Mouse (Mus musculus) MEL (cell line): ENCODE data around the gene Arid5a. TPM values are rescaled to one million over a fixed set of nuclear protein-coding genes. Genes with fewer than 3 reads are reported as not detected.

Experiments used
- DNase-seq: peaks from one replicate; pipeline ENCODE4 v3.0.0; 2011; ENCODE audit warnings: low read depth, low spot score
- H3K27ac ChIP-seq: 2 replicates; pipeline ENCODE4 v1.5.1; 2012; ENCODE audit warnings: low read depth, mild to moderate bottlenecking, control low read depth, low read length, moderate library complexity; ENCODE audit not compliant: control insufficient read depth
- H3K27me3 ChIP-seq, 2 experiments: fragments of 150-350 bp in 1 of 2; sonication (generic) in 1 of 2; 2 replicates each; pipeline ENCODE4 v1.6.1; 2012; ENCODE audit warnings: low read length in 2 of 2, mild to moderate bottlenecking in 2 of 2, improper control_type of control experiment in 1 of 2, moderate library complexity in 1 of 2; ENCODE audit not compliant: insufficient read depth in 2 of 2, control insufficient read depth in 1 of 2
- H3K36me3 ChIP-seq, 2 experiments: 2 replicates each; pipeline ENCODE4 v1.6.1; 2012 to 2014; ENCODE audit warnings: low read length in 2 of 2, improper control_type of control experiment in 1 of 2, inconsistent platforms in 1 of 2, mild to moderate bottlenecking in 1 of 2; ENCODE audit not compliant: insufficient read depth in 2 of 2, control insufficient read depth in 1 of 2
- H3K4me1 ChIP-seq, 2 experiments: fragments of 150-350 bp in 1 of 2; sonication (generic) in 1 of 2; 2 replicates each; pipeline ENCODE4 v1.6.1; 2012; ENCODE audit warnings: low read length in 2 of 2, improper control_type of control experiment in 1 of 2, mild to moderate bottlenecking in 1 of 2; ENCODE audit not compliant: insufficient read depth in 2 of 2, control insufficient read depth in 1 of 2
- H3K4me3 ChIP-seq, 2 experiments: fragments of 150-350 bp in 1 of 2; sonication (generic) in 1 of 2; 2 replicates each; pipeline ENCODE4 v1.5.1; 2012; ENCODE audit warnings: low read depth in 2 of 2, low read length in 2 of 2, mild to moderate bottlenecking in 2 of 2, moderate library complexity in 2 of 2, control low read depth in 1 of 2, improper control_type of control experiment in 1 of 2; ENCODE audit not compliant: control insufficient read depth in 1 of 2, insufficient read depth in 1 of 2
- H3K79me2 ChIP-seq: 2 replicates; pipeline ENCODE4 v1.6.1; 2012; ENCODE audit warnings: mild to moderate bottlenecking, low read length, moderate library complexity; ENCODE audit not compliant: control insufficient read depth, poor library complexity, insufficient read depth
- H3K9ac ChIP-seq: 2 replicates; pipeline ENCODE4 v1.6.1; 2012; ENCODE audit warnings: low read depth, mild to moderate bottlenecking, control low read depth, low read length, moderate library complexity; ENCODE audit not compliant: control insufficient read depth, poor library complexity, severe bottlenecking
- H3K9me3 ChIP-seq: fragments of 150-350 bp; sonication (generic); replicated peaks from 2 replicates; pipeline ENCODE4 v1.6.1; 2012; ENCODE audit warnings: mild to moderate bottlenecking, low read length, improper control_type of control experiment, moderate library complexity; ENCODE audit not compliant: insufficient read depth
- BHLHE40 ChIP-seq: IDR thresholded peaks from 2 replicates; pipeline ENCODE4 v1.6.1; 2012; ENCODE audit warnings: low read depth, mild to moderate bottlenecking, inconsistent platforms, low read length, improper control_type of control experiment, borderline replicate concordance
- CTCF ChIP-seq, 3 experiments: IDR thresholded peaks in 2 of 3; conservative IDR thresholded peaks in 1 of 3; 2 replicates each; pipeline ENCODE4 v1.5.1; 2011 to 2012; ENCODE audit warnings: low read length in 3 of 3, low read depth in 2 of 3, mild to moderate bottlenecking in 2 of 3, improper control_type of control experiment in 1 of 3, inconsistent platforms in 1 of 3, mixed read lengths in 1 of 3, moderate library complexity in 1 of 3; ENCODE audit not compliant: control insufficient read depth in 1 of 3, insufficient read depth in 1 of 3, poor library complexity in 1 of 3, severe bottlenecking in 1 of 3
- EP300 ChIP-seq, 2 experiments: IDR thresholded peaks; 2 replicates each; pipeline ENCODE4 v1.6.1; 2011; ENCODE audit warnings: improper control_type of control experiment in 2 of 2, low read length in 2 of 2, low read depth in 1 of 2, mild to moderate bottlenecking in 1 of 2
- GATA1 ChIP-seq: IDR thresholded peaks from 2 replicates; pipeline ENCODE4 v1.6.1; 2011; ENCODE audit warnings: low read depth, low read length, improper control_type of control experiment
- MYC ChIP-seq: IDR thresholded peaks from 2 replicates; pipeline ENCODE4 v1.6.1; 2011; ENCODE audit warnings: low read depth, mild to moderate bottlenecking, low read length, improper control_type of control experiment, moderate library complexity
- NRF1 ChIP-seq: IDR thresholded peaks from 2 replicates; pipeline ENCODE4 v1.6.1; 2014; ENCODE audit warnings: low read depth, mild to moderate bottlenecking, inconsistent platforms, low read length, improper control_type of control experiment, moderate library complexity; ENCODE audit not compliant: poor library complexity, insufficient read depth, severe bottlenecking
- RCOR1 ChIP-seq: IDR thresholded peaks from 2 replicates; pipeline ENCODE4 v1.6.1; 2012; ENCODE audit warnings: low read depth, mild to moderate bottlenecking, inconsistent platforms, low read length, improper control_type of control experiment
- SIN3A ChIP-seq: IDR thresholded peaks from 2 replicates; pipeline ENCODE4 v1.6.1; 2012; ENCODE audit warnings: low read length, improper control_type of control experiment, inconsistent platforms
- SMC3 ChIP-seq: IDR thresholded peaks from 2 replicates; pipeline ENCODE4 v1.6.1; 2011; ENCODE audit warnings: low read depth, low read length, improper control_type of control experiment
- TAL1 ChIP-seq: IDR thresholded peaks from 2 replicates; pipeline ENCODE4 v1.6.1; 2012; ENCODE audit warnings: mild to moderate bottlenecking, inconsistent platforms, low read length, moderate library complexity, mixed read lengths
- TCF12 ChIP-seq: IDR thresholded peaks from 2 replicates; pipeline ENCODE4 v1.6.1; 2014; ENCODE audit warnings: low read depth, mild to moderate bottlenecking, inconsistent platforms, low read length, improper control_type of control experiment, moderate library complexity
- ZMIZ1 ChIP-seq: IDR thresholded peaks from 2 replicates; pipeline ENCODE4 v1.6.1; 2012; ENCODE audit warnings: low read depth, mild to moderate bottlenecking, inconsistent platforms, low read length, improper control_type of control experiment, moderate library complexity
- polyA plus RNA-seq, 2 experiments: library from polyadenylated mRNA; stranded (reverse) in 1 of 2; unstranded in 1 of 2; fragments of >175 nt in 1 of 2; fragments of >200 nt in 1 of 2; gene quantifications; 2 replicates each; pipeline versions ENCODE4 v1.2.1 to v1.2.4; 2012; ENCODE audit warnings: low replicate concordance in 2 of 2, low read depth in 1 of 2; ENCODE audit not compliant: insufficient read length in 2 of 2, insufficient read depth in 1 of 2, missing spikeins in 1 of 2
- total RNA-seq: library from RNA; depleted of rRNA; stranded (reverse); fragments of 300-350 nt; gene quantifications from 2 replicates; pipeline ENCODE4 v1.2.3, GENCODE M21; 2012; rRNA removed

Gene Arid5a
- total and polyA plus RNA-seq, 3 experiments = 4.2 to 9.0 TPM; not detected in 1

GRCm38 (mm10) chr1:36371934-36372845 lies 64.7 kb downstream of the Arid5a start, which contains the start of gene Fer1l5:
Gene Fer1l5, plus strand, starts transcription at chr1:36372291.
- no peak within 1 kb of the TSS for H3K27ac ChIP-seq
- H3K9ac ChIP-seq = no peak within 1 kb of the TSS
- H3K79me2 ChIP-seq = peaks cover 17% of the 10 kb centered on the region
- no peak within 1 kb of the TSS for H3K4me3 ChIP-seq
- DNase-seq = peak; percentile 64
- peaks cover 2 to 19% of the 10 kb centered on the region in 2 experiments; a peak in 2 of 4 replicates for H3K4me1 ChIP-seq
- no peaks in the 10 kb centered on the region for H3K9me3 ChIP-seq
- H3K36me3 ChIP-seq = peaks cover 2 to 19% of the 10 kb centered on the region in 2 experiments; a peak in 3 of 4 replicates
- H3K27me3 ChIP-seq = no peaks in the 10 kb centered on the region; a peak in 1 of 4 replicates
- peak; percentile 43; the same call in 1 of the 2 replicates for TF ChIP-seq TCF12
- TF ChIP-seq NRF1 = peak; percentile 31; the same call in 1 of the 2 replicates
- peak; percentile 87 for TF ChIP-seq GATA1
- TF ChIP-seq TAL1 = no peak
- no peak for TF ChIP-seq SMC3
- TF ChIP-seq RCOR1 = peak; percentile 61; the same call in 1 of the 2 replicates
- TF ChIP-seq EP300 (IDR thresholded peaks at IDR 0.05; ENCODE audit: low read depth in 1 of 2, low read length in 2 of 2) = peak; percentile 59 to 66
- peak; percentile 47; the same call in 1 of the 2 replicates for TF ChIP-seq MYC
- no peak for TF ChIP-seq ZMIZ1
- TF ChIP-seq CTCF (IDR thresholded peaks at IDR 0.05 in 2 of 3, conservative IDR thresholded peaks at IDR 0.05 in 1 of 3; ENCODE audit: control insufficient read depth in 1 of 3, insufficient read depth in 1 of 3, low read depth in 2 of 3, low read length in 3 of 3, poor library complexity in 1 of 3, severe bottlenecking in 1 of 3) = no peak
- peak; percentile 35; the same call in 1 of the 2 replicates for TF ChIP-seq BHLHE40
- 0 out of 2 replicates have a peak, but pooled peaks have one; percentile 33 for TF ChIP-seq SIN3A
- TF ChIP-seq, all 39 proteins: peak for 8

Other genes starting within 250 kb of the Arid5a start
- 30.3 and 33.0 TPM in 2 replicates for gene Hs6st1, start 239.3 kb upstream of the Arid5a start, total RNA-seq
- gene Hs6st1, start 239.3 kb upstream of the Arid5a start, polyA plus RNA-seq = 10 to 100 TPM; 45.7 to 52.0 TPM
- 40.0 and 47.9 TPM in 2 replicates for gene Uggt1, start 63.0 kb upstream of the Arid5a start, total RNA-seq
- gene Uggt1, start 63.0 kb upstream of the Arid5a start, polyA plus RNA-seq = 10 to 100 TPM; 33.8 to 98.3 TPM
- 0.92 and 1.3 TPM in 2 replicates for gene Neurl3, start 33.1 kb upstream of the Arid5a start, total RNA-seq
- gene Neurl3, start 33.1 kb upstream of the Arid5a start, polyA plus RNA-seq = 1 to 10 TPM in 1 of 2 experiments, not detected in 1; 3.3 TPM
- gene Kansl3, start 61.4 kb downstream of the Arid5a start, total RNA-seq = 26.4 and 29.0 TPM in 2 replicates
- gene Kansl3, start 61.4 kb downstream of the Arid5a start, polyA plus RNA-seq = 10 to 100 TPM; 45.6 to 55.4 TPM
- 0.13 TPM in 1 of 2 replicates, not detected in the other for gene Fer1l5, start 64.6 kb downstream of the Arid5a start, total RNA-seq
- 1 to 10 TPM in 1 of 2 experiments, not detected in 1; 2.3 TPM for gene Fer1l5, start 64.6 kb downstream of the Arid5a start, polyA plus RNA-seq
- gene Lman2l, start 137.5 kb downstream of the Arid5a start, total RNA-seq = 6.1 and 7.0 TPM in 2 replicates
- 10 to 100 TPM in 1 of 2 experiments, not detected in 1; 19.7 TPM for gene Lman2l, start 137.5 kb downstream of the Arid5a start, polyA plus RNA-seq
- gene Cnnm4, start 163.9 kb downstream of the Arid5a start, total RNA-seq = 7.8 and 8.1 TPM in 2 replicates
- 1 to 10 TPM in 1 of 2 experiments, not detected in 1; 8.5 TPM for gene Cnnm4, start 163.9 kb downstream of the Arid5a start, polyA plus RNA-seq
- 3.8 and 4.2 TPM in 2 replicates for gene Cnnm3, start 204.1 kb downstream of the Arid5a start, total RNA-seq
- 1 to 10 TPM in 1 of 2 experiments, not detected in 1; 9.9 TPM for gene Cnnm3, start 204.1 kb downstream of the Arid5a start, polyA plus RNA-seq
- 2.0 and 2.9 TPM in 2 replicates for gene Ankrd23, start 229.2 kb downstream of the Arid5a start, total RNA-seq
- gene Ankrd23, start 229.2 kb downstream of the Arid5a start, polyA plus RNA-seq = 1 to 10 TPM in 1 of 2 experiments, not detected in 1; 3.7 TPM
- not detected in 2 replicates for gene Gm42417, start 231.7 kb downstream of the Arid5a start, total RNA-seq
- gene Gm42417, start 231.7 kb downstream of the Arid5a start, polyA plus RNA-seq = under 1 TPM in 1 of 2 experiments, not detected in 1; 0.74 TPM
- gene Ankrd39, start 239.7 kb downstream of the Arid5a start, total RNA-seq = 8.8 and 9.7 TPM in 2 replicates
- 10 to 100 TPM in 1 of 2 experiments, not detected in 1; 14.4 TPM for gene Ankrd39, start 239.7 kb downstream of the Arid5a start, polyA plus RNA-seq